Mouse (Mus musculus): Measurements from ENCODE around the gene Axin2.
"Not testable (repeated sequence)": the region's sequence is repeated elsewhere in the genome, so short reads cannot be mapped to it uniquely, and the experiment has no call there.

Axin2 gene

DNA sequence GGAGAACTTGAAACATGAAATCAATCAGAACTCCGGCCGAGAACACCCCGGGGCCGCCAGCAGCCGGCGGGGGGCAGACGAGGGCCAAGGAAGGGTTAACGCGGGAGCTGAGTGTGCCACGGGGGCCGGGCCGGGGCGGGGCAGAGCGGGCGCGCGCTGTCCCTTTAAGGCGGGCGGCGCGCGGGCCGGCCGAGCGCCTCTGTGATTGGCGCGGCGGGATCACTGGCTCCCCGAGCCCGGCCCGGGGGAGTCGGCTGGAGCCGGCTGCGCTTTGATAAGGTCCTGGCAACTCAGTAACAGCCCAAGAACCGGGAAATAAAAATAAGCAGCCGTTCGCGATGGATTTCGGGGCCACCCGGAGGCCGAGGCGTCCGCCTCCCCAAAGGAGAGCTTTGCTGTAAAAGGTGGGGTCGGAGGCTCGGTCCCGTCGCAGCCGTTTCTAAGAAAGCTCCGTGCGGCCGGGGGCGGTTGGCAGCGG, at the start of gene Axin2:
Gene Axin2, plus strand, starts transcription at position 192 of the 478 bp plus-strand sequence.
- no peak for DNase-seq (ENCODE audit: extremely low spot score, low read depth, low spot score)

DNA sequence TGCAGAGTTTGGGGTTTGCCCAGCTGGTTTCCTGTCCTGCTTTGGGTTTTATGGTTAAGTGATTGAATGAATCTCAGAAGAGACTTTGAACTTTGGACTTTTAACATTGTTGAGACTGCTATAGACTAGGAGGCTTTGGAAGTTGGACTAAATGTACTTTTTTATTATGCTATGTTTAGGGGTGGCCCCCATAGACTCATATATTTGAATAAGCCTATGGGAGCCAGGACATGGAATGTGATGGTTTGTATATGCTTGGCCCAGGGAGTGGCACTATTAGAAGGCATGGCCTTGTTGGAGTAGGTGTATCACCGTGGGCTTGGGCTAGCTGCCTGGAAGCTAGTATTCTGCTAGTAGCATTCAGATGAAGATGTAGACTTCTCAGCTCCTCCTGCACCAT, 48.9 kb upstream of the Axin2 start:
- not testable (repeated sequence) for DNase-seq (ENCODE audit: extremely low spot score, low read depth, low spot score)

DNA sequence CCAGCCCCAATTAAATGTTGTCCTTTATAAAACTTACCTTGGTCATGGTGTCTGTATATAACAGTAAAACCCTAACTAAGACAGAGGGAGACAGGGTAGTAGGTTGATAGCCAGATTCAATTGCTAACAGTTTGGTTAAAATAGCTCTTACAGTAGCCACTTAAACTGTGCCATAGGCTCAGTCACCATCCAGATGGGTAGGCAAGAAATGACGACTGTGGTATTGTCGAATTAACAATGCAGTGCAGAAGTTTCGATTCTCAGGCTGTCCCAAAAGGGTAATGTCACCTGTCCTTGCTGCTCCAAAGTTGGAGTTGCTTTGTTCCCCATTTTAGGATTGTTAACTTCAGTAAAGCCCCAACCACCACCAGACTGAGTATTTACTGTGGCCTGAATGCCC, 48.4 kb upstream of the Axin2 start:
- no peak for DNase-seq (ENCODE audit: extremely low spot score, low read depth, low spot score)

DNA sequence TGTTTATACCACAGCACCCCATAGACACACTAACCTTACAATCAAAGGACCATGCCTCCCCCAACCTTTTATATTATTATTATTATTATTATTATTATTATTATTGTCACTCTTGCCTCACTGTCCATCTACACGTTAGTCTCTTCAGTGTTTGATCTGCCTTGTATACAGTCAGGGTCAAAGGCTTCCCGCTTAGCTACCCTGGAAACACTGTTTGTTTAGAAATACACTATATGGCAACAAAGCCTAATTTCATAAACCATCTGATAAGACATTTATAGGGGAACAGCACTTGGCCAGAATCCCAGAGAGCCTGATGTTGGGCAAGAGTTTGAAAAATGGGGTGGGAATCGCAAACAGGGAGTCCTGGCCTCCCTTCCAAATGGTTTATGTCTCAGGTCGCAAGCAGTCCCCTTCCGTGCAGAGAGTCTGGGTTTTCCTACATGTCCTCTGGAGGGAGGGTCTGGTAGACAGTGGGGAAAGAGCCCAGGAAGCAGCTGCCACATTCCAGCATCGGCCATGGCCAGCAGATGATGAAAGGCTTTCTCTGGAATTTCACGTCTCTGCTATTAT, 43.4 kb upstream of the Axin2 start:
- DNase-seq (ENCODE audit: extremely low spot score, low read depth, low spot score): no peak

DNA sequence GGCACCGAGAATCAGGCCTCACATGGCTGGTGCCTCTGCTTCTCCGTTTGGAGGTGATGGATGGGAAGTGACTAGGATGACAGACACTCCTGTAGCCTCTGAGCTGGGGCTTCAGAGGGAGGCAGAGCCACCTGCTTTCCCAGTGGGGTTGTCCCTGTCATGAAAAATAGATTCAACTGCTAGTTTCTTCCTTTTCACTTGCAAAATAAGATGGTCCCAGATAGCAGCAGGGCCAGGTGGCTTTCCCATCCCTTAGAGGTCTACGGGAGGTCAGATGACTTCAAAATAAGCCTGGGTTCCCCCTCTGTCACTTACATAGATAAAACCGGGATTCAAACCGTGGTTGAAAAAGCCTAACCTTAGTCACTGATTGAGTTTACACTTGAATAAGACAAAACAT, 42.6 kb upstream of the Axin2 start:
- DNase-seq (ENCODE audit: extremely low spot score, low read depth, low spot score): no peak

DNA sequence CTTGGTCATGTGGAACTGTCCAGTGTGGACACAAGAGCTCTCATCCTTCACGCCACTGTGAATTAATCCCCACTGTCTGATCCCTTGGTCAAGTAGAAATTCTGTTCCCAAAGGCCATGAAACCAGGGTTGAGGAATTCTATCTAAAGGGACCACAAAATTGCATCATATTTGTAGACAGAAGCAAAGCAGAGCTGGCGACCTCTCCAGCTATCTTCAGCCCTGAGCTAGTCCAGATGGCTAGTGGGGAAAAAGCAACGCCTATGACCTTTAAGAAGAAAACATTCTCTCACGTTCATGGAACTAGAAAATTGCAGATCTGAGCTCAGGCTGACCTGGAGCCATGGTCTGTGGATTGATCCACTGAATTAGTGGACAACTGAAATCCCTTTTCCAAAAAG, 39.6 kb upstream of the Axin2 start:
- no peak for DNase-seq (ENCODE audit: extremely low spot score, low read depth, low spot score)

DNA sequence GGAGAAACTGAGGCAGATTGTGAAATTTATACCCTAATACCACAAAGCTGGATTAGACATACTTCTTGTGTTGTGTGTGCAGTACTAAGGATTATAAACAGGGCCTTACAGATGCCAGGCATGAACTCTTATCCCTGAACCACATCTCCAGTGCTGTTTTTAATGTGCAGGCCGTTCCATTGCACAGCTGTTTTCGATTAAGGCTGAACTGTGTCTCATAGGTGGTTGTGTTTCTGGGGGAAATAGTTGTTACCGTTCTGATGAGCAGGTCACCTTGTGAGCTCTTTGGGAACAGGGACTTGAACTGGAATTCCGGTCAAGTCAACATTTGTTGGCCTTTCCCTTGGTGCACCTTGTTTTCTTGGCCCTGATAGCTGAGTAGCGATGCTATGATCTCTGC, 38.5 kb upstream of the Axin2 start:
- DNase-seq (ENCODE audit: extremely low spot score, low read depth, low spot score): no peak

DNA sequence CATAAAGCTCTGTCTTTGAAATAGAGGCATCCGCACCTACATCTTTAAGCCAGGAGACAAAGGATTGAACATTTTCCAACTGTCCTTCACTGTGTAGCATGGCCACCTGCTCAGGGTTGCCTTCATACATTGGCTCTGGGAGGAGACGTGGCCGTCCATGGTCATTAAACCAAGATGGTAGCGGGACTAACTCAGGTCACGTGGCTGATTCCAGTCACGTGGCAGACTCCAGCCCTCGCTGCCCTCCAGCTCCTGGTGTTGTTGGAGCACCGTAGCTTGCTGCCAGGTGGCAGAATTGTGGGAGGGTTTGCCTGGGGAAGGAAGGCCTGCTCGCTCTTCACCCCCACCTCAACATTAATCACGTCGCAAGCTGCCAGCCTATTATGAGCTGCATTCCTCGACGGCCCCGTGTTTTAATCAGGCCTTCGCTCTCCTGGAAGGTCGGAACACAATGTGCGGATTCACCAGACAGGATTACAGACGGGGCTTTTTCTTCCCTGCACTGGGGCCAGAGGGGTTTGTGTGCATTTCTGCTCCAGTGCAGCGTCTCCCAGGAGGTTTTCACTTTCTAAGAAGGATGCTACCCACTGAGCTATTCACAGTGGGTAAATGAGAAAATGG, 34.8 kb upstream of the Axin2 start:
- no peak for DNase-seq (ENCODE audit: extremely low spot score, low read depth, low spot score)

DNA sequence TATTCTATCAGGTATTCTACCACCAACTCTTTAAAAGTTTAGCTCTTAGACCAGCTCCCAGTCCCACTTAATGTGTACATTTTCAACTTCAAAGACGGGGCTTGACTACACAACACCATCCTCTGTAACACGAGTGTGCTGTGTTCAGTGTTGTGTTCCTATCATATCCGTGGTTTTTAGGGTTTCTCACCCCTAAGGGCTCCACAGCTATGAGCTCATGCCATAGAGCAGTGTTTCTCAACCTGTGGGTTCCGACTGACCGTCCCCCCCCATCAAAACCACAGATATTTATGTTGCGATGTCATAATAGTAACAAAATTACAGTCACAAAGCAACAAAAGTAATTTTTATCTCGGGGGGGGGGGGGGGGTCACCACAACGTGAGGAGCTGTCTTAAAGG, 34.1 kb upstream of the Axin2 start:
- no peak for DNase-seq (ENCODE audit: extremely low spot score, low read depth, low spot score)

DNA sequence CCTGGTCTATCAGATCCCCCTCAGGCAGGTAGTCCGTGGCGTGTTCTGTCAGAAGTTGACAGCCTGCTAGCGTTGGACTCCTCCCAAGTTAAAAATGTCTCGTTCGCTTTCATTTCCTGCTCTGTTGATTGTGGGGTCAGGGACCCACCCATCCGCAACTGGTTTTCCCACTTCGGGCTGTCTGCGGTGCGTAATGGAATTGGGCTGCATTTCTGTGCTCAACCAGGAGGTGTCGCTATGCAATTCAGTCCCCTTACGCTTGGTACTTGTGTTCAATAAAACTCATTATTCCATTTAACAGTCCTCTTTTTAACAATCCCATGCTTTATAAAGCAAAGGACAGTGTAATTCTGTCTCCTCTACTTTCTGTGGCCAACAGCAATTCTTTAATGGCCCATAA, 31.0 kb upstream of the Axin2 start:
- DNase-seq (ENCODE audit: extremely low spot score, low read depth, low spot score): no peak

DNA sequence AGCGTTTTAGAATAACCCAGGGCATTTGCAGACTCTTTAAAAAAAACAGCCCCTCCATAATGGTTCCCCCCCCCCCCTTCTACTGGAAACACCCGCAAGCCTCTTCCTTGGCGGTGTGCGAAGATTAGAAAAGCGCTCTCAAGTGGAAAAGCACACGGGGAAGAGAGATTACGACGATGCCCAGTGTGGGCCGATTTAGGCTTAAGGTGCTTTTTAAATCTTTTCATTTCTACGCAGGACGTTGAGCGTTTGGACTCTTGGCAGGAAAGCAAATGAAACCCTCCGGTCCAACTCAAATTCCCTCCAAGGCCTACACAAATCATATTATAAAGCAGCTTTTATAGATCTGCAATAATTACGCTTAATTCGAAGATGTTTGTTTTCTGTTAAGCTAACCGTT, 29.6 kb upstream of the Axin2 start:
- no peak for DNase-seq (ENCODE audit: extremely low spot score, low read depth, low spot score)

DNA sequence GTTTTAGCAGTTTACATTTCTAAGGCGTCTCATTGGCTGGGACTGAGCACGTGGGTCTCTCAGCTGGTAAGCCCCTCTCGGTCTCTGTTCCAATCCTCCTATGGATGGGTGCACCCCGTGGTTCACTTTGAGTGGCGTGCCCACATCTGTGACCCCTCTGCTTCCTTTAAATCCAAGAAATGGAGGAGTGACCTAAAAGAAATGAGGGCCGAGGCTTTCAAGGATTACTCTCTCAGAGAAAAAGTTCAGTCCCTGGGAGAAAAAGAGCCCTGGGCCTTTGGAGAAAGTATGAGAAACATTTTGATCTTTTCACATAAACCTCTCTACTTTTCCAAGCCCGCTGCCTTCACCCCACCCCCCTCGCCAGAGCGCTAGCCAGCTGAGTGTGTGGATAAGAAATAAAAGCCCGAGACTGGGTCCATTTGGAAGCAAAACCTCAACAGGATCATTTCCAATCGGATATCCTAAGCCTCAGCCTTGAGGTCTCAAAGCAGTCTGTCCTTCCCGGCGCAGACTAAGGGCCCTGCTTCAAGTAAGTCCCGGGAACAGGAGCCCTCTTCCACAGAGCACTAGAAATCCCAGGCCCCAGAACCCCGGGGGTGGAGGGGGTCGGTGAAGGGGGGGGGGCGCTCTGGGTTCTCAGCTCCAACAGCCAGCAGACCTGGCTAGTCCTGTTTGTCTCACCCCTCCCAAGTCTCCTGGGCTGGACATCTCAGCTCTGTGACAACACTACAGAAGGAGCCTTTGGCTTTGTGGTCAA, 28.9 kb upstream of the Axin2 start:
- no peak for DNase-seq (ENCODE audit: extremely low spot score, low read depth, low spot score)

DNA sequence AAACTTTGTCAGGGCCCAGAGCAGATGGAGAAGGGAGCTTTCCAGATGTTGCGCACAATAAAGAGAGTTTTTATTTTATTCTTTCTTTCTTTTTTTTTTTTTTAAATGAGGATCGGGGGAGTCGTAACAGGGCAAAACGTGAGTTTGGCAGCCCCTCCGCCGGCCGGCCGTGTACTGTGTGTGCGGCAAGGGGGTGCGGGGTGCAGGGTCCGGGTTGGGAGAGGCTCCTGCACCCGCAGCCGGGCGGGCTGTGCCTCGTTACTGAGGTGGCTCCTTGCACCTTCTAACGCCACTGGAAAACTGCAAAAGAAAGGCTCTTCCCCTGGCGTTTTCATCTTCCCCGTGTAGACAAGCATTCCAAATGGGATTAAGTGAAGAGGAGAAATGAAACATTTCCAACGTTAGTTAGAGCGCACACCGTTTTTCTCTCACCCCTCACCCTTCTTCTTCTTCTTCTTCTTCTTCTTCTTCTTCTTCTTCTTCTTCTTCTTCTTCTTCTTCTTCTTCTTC, 28.2 kb upstream of the Axin2 start:
- DNase-seq (ENCODE audit: extremely low spot score, low read depth, low spot score): no peak

DNA sequence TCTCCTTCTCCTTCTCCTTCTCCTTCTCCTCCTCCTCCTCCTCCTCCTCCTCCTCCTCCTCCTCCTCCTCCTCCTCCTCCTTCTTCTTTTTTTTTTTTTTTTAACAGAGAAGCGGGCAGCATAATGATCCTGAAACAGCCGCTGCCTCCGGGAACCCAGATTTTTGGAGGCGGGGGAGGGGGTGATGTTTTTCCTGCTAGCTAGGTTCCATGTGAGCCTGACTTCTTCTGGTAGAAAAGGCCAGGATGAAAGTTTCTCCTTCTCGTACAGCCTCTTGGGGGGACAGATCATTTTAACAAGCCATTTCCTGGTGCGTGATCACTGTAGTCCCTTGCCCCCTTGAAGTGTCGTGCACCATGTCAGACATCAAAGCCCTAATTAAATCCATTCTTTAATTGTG, 27.7 kb upstream of the Axin2 start:
- no peak for DNase-seq (ENCODE audit: extremely low spot score, low read depth, low spot score)

DNA sequence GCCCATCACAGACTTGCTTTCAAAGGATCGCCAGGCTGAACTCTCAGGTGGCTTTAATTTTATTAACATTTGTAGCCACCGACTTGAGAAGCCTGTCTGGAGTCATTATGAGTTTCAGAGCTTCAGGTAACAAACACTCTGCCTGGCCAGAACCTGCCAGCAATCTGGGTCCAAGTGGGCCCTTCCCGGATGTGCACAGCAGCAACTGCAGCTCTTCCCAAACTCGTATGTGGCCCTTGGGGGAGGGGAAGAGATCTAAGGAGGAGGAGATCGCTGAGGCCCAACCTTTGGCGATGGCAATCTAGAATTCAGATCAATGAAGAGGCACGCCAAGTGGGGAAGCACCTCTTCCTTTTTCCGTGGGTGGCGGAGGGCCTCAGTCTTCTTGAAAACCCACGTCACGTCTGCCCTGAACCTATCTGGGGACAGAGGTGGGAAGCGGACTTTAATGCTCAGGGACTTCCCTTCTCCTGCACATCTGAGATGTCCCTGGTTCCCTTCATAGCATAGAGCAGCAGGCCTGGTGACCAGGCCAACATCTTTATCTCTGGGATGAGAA, 26.8 kb upstream of the Axin2 start:
- no peak for DNase-seq (ENCODE audit: extremely low spot score, low read depth, low spot score)

DNA sequence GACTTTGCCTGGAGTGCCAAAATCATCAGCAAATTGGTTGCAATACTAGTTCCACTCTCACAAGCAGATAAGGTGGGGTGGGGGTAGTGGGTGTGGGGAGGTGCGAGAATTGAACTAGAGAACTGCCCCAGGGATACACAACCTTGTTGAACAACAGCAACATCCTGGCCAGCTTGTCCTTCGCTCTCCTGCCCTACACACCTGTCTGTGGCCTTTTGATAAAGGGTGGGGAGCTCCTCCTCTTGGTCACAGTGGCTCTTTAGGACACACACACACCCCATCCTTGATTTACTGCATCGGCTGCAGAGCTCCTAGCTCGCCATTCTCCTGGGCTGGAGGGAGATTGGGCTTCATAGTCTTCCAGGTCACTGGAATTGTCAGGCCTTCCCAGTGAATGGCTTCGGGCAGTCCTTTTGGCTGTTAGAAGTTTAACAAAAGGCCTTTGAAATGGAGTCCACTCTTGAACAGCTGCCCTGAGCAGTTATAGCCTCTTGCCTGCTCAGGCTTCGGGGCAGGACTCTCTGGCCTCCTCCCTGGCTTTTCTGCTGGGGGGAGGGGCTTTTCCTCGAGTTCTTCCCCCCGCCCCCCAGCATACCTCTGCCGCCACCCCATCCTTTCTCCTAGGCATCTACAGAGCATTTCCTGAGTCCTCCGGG, 26.2 kb upstream of the Axin2 start:
- no peak for DNase-seq (ENCODE audit: extremely low spot score, low read depth, low spot score)

DNA sequence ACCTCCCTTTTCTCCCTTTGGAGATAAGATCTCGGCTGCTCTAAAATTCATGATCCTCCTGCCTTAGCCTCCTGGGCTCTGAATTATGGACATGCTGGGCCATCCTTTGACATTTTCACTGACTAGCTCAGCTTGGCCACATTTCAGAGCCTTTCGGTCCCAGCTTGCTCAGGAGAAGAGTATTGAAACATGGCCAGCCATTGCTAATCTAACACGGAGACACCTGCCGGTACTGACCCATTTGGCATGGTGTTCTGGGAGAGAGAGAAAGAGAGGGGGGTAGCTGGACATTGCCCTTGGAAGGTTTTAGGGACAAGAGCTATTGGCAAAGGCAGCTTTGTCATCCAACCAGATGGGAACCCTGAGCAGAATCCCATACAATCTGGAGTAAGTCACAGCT, 23.1 kb upstream of the Axin2 start:
- no peak for DNase-seq (ENCODE audit: extremely low spot score, low read depth, low spot score)

DNA sequence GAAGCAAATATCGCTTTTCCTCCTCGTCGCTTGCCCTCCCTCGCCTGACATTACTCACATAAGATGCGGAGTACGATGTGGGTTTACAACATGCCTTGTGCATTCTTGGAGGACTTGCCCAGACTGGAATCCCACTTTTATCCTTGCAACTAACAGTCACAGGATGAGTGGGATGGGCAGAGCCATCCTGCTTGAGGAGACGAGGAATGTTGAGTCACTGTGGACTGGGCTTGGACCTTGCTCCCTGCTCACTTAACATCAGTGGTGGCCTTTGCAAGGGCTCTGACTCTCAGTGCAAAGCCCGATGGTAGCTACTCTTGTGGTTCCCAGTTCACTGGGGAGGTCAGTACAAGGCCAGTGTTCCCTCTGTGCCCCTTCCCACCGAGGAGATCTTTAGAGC, 22.1 kb upstream of the Axin2 start:
- DNase-seq (ENCODE audit: extremely low spot score, low read depth, low spot score): no peak

DNA sequence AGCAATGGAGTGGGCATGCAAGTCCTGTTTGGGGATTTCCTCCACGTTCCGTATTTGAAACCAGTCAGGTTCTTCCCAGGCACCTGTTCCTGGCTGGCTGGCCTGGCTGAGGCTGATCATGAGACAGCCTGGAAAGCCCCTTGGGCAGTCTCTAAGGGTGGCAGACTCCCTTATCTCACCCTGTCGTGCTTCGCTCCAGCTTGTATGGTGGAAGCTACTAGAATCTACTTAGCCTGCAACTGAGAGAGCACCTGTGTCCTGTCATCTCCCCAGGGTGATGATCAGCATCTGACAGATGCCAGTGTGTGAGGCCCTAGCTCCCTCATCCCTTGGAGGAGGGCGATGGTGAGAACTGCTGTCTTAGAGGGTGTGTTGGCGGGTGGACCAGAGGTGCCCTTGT, 21.7 kb upstream of the Axin2 start:
- DNase-seq (ENCODE audit: extremely low spot score, low read depth, low spot score): no peak

DNA sequence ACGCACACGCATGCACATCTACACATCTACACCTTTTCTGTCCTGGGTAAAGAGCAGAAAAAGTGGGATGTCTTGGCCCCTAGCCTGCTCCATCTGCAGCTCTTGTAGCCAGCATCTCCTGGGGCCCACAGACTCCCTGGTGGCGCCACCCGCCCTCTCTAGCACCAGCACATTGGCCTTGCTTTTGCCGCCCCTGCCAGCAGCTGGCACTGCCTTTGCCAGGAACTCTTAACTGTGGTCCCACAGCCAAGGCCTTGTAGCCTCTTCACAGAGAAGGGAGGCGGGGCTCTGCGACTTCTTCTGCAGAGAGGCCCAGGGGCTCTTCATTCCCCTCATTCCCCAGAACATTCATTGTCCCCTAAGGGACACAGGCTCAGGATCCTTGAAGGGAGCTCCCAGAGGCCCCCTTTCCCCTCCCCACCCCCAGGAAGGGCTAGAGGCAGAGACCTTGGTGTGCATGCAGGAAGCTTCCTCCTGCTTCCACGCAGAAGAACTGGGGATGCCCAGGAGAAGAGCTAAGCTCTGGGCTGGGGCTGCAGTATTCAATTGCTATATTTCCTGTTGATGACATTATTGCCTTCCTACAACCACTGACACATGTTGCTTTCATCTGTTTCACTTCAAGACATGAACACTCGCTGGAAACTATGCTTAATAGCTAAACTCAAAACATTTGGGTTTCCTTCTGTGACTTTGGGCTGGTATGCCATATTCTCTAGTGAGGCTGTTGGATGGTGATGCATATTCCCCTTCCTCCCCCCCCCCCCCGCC, 19.2 kb upstream of the Axin2 start:
- DNase-seq (ENCODE audit: extremely low spot score, low read depth, low spot score): no peak

DNA sequence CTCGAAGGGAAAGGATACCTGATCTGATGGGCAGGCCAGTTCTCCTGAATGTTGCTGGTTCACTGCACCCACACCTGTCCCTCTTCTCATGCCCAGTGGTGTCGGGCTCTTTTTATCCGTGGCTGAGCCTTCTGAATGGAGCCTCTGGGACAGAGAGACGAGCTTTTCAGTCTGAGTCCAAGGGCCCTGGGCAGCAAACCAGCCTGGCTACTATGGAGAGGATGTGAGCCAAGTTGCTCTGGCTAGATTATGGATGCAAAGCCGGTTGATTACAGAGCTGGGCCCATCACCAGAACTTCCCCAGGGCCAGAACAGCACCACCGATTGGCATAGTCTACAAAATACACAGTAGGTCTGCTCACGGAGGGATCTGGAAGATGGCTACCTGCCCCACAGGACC, 18.5 kb upstream of the Axin2 start:
- DNase-seq (ENCODE audit: extremely low spot score, low read depth, low spot score): no peak

Data from hindlimb bud, embryonic 11.5 days (tissue).